Mouse (Mus musculus): ENCODE measurements around the gene Ranbp9.

GRCm38 (mm10) chr13:43481859-43482245 lies 770 bp upstream of the Ranbp9 start:
- TF ChIP-seq CTCF (IDR thresholded peaks at IDR 0.05; ENCODE audit: low read depth, low read length) (no peak), POLR2AphosphoS5 (IDR thresholded peaks at IDR 0.05; ENCODE audit: insufficient replicate concordance, low read depth, low read length) (no peak)

All from G1E (cell line).